Mouse (Mus musculus) layer of hippocampus, postnatal 36 days (tissue): ENCODE data around the gene Pitx3. TPM values are rescaled to one million over a fixed set of nuclear protein-coding genes. Genes with fewer than 3 reads are reported as not detected.
A peak's percentile ranks its signal among the peaks of the same experiment; 100 is the strongest.
"Not testable (repeated sequence)": the region's sequence is repeated elsewhere in the genome, so short reads cannot be mapped to it uniquely, and the experiment has no call there.

Experiments used
- DNase-seq, 2 experiments: peaks; one replicate each; pipeline ENCODE4 v3.0.0; 2022
- total RNA-seq, 2 experiments: library from RNA; stranded (reverse); gene quantifications; 2 replicates each; pipeline ENCODE4 v1.2.3; 2021

Gene Pitx3
- total RNA-seq, 2 experiments from 2014 or later, result not detected

GRCm38 (mm10) chr19:46131694-46132525 lies 16.2 kb downstream of the Pitx3 start, which contains the start of gene Elovl3:
Elovl3 (plus strand) TSS chr19:46131897.
- DNase-seq, result no peak

DNA sequence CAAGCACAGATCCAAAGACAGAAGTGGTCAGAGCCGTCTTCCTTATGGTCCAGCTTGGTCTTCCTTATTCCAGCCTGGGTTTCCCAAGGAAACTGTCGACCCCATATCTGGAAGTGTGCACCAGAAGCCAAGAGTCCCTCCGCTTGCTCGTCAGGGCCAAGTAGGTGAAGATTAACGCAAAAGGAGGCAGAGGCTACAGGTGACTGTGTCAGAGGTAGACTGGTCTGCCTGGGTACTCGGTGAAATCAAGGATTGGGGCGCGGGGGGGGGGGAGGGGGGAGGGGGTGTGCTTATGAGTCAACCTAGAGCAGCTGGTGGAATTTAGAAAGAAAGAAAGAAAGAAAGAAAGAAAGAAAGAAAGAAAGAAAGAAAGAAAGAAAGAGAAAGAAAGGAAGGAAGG lies 16.8 kb downstream of the Pitx3 start:
- no peak for DNase-seq

GRCm38 (mm10) chr19:46129737-46130136 lies 18.4 kb downstream of the Pitx3 start:
- DNase-seq, result not testable (repeated sequence)

- no peak for DNase-seq
Measured at GRCm38 (mm10) chr19:46126301-46126700, 21.8 kb downstream of the Pitx3 start.

DNA sequence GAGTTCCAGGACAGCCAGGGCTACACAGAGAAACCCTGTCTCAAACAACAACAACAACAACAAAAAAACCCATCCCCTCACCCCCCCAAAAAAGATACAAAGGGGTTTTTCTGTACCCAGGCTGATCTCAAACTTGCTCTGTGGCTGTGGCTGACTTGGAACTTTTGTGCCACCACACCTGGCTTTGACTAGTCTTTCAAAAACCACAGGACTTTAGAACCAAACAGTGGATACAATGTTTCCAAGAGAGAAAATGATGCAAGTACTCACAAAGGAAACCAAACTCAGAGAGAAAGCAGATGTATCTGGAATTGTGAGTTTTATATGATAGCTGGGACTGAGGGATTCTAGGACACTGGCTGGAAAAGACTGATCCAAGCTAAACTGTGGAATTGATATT lies 23.5 kb downstream of the Pitx3 start:
- no peak for DNase-seq

DNA sequence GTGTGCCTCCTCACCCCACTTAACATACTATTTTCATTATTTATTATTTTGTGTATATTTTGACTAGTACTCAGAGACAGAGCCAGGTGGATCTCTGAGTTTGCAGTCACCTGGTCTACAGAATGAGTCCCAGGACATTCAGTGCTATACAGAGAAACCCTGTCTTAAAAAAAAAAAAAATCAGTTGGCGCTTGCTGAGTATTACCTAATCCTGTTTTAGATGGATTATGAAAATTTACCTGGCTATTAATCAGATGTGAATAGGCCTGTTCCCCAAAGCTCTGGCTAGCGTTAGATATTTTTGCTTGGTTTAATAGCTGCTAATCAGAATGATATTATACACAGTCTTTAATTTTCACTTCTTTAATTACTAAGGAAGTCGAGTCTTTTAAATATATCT lies 24.2 kb downstream of the Pitx3 start:
- no peak for DNase-seq

GRCm38 (mm10) chr19:46120872-46121271 lies 27.3 kb downstream of the Pitx3 start:
- no peak for DNase-seq

DNA sequence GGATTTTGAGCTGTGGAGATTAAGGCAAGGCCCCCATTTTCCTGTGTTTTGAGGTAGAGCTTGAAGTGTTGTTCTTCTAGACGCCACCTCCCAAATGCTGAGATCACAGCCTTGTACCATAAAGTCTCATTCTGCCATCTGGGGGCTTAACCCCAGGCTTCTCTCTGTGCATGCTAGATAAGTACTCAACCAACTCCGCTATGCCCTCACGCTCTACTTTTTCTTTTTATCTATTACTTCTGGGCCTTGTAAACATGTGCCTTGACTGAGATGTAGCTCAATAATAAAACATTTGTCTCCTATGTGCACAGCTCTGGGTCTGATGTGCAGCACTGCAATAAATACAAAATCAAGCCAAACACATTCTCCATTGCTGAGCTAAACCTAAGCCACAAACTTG lies 28.7 kb downstream of the Pitx3 start:
- no peak for DNase-seq

- no peak for DNase-seq
Measured at GRCm38 (mm10) chr19:46114617-46115016, 33.5 kb downstream of the Pitx3 start.

- no peak for DNase-seq
Measured at GRCm38 (mm10) chr19:46110781-46111180, 37.3 kb downstream of the Pitx3 start.

- no peak for DNase-seq
Measured at GRCm38 (mm10) chr19:46110214-46110613, 37.9 kb downstream of the Pitx3 start.

DNA sequence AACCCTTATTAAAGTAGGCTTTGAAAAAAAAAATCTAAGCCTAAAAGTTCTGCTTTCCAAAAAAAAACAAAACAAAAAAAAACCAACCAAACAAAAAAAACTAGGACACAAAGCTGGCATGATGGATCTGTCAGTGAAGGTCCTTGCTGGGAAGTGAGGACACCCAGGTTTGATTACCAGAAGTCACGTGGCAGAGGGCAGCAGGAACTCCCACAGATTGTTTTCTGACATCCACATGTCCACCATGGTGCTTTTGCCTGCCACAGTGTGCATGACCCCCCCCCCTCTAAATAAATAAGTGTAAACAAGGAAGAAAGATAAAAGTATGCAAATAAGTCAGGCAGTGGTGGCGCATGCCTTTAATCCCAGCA lies 44.0 kb downstream of the Pitx3 start:
- DNase-seq, result no peak

GRCm38 (mm10) chr19:46103437-46104186 lies 44.5 kb downstream of the Pitx3 start:
- DNase-seq, result no peak

- DNase-seq, result no peak
Measured at GRCm38 (mm10) chr19:46099561-46099960, 48.6 kb downstream of the Pitx3 start.

GRCm38 (mm10) chr19:46096396-46096795 lies 51.7 kb downstream of the Pitx3 start:
- no peak for DNase-seq

DNA sequence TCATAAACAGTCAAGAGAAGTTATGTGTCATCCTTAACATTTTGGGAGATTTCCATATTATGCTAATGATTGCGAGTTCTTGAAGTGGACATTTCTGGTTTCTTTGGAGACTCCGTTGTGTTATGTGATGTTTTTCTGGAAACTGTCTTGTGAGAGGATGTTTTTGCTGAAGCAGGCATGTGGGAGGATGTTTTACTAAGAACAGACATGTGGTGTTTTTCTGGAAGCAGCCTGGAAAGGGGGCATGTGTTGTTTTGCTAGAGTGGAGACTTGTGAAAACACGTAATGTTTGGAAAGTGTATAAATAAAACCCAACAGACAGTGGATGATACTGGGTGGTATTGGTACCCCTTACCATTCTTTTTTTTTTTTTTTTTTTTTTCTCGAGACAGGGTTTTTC lies 52.8 kb downstream of the Pitx3 start:
- no peak for DNase-seq

- DNase-seq, result no peak
Measured at GRCm38 (mm10) chr19:46094144-46094543, 54.0 kb downstream of the Pitx3 start.

- DNase-seq, result no peak
Measured at GRCm38 (mm10) chr19:46091641-46092040, 56.5 kb downstream of the Pitx3 start.

DNA sequence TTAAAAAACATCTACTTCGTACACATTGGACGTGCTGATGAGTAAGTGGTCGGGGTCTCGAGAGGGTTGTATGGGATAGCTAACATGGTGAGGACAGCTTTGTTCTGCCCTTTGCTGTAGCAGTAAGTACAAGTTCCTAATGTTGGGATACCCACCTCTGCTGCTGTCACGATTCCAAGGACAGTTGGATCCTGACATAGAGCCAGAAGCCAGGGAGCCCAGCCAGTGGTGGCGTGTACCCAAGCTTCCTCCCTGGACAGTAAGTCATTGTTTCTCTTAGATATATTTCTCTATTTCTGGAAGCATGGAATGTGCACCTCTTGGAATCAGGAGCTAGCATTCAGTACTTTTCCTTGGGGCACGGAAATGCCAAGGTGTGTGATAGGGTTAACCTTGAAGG lies 60.3 kb downstream of the Pitx3 start:
- no peak for DNase-seq

DNA sequence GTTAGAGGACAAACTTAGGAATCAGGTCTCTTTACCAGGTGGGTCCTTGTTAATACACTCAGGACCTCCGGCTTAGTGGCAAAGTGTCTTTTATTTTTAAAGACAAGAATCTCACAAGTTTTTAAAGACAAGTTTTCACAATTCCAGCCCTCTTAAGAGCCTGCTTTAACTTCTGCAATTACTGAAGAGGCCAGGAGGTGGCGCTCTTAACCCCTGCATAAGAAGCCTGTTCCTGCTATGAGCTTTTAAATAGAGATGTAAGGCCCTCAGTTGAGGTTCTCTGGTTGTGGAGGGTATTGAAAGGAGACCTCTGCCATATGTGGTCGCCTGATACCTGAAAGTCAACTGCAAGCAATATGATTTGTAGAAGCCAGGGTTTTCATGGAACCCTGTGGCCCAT lies 61.8 kb downstream of the Pitx3 start:
- DNase-seq, result peak in 1 of 2 experiments; percentile 31
